ENCODE assay signal across 18 mouse cellular contexts in genomic region chr13:29549761-29550160, GRCm38 (mm10).
DNase-seq lines count a peak whose midpoint lies in the region; ATAC-seq lines count a peak whose summit lies in the region.
"Had no signal": no experiment of that assay in that cellular context is flagged by ENCODE, and none has a peak within 500 bp of the region (broad histone marks: within the 10 kb centered on the region; RNA-seq: fewer than 3 reads in every experiment).

No protein-coding gene starts in this region.

- H3K4me1 ChIP-seq in heart, embryonic 11.5 days (ENCODE audit: control insufficient read depth, insufficient read depth, low read length), result no peaks in the 10 kb centered on the region; the same call in 1 of the 2 replicates

- no peak overlapping the region for H3K4me2 ChIP-seq in heart, embryonic 11.5 days
- H3K4me2 ChIP-seq: hindbrain, embryonic 13.5 days; limb, embryonic 12.5 days had no signal

- H3K9me3 ChIP-seq in heart, embryonic 11.5 days (replicated peaks; ENCODE audit: control insufficient read depth, low read length), result no peaks in the 10 kb centered on the region
- H3K9me3 ChIP-seq: hindbrain, embryonic 13.5 days; limb, embryonic 12.5 days; midbrain, embryonic 10.5 days had no signal

- no peaks in the 10 kb centered on the region for H3K27me3 ChIP-seq in heart, embryonic 11.5 days (ENCODE audit: control insufficient read depth, insufficient read depth, low read length)
- H3K27me3 ChIP-seq: hindbrain, embryonic 13.5 days; limb, embryonic 12.5 days had no signal

- H3K36me3 ChIP-seq in heart, embryonic 11.5 days (ENCODE audit: control insufficient read depth, insufficient read depth, low read length), result no peaks in the 10 kb centered on the region
- H3K36me3 ChIP-seq: hindbrain, embryonic 13.5 days; limb, embryonic 12.5 days; midbrain, embryonic 10.5 days had no signal

- ATAC-seq in heart, embryonic 11.5 days (replicated peaks; ENCODE audit: insufficient number of reproducible peaks, low FRiP score, low TSS enrichment), result no peak

- WGBS in heart, embryonic 11.5 days (ENCODE audit: insufficient replicate concordance), result 44% methylated on average over 2 of the region's 2 CpGs

- DNase-seq in heart, adult 18-20 months, result peak; percentile 13 to 14
- no peak for DNase-seq in heart, adult 8-10 months (ENCODE audit: low spot score)
- peak; percentile 35 for DNase-seq in lung, postnatal 36 days
- DNase-seq in lung, postnatal 4 days, result no peak
- DNase-seq in kidney, postnatal 14 days, result peak; percentile 69
- no peak for DNase-seq in thymus, postnatal 10 days (ENCODE audit: low spot score in 2 of 2)
- no peak for DNase-seq in frontal cortex, postnatal 36 days (ENCODE audit: low spot score in 2 of 2)
- DNase-seq: adrenal gland, postnatal 10 days; gastrocnemius, postnatal 10 days; layer of hippocampus, postnatal 36 days; spleen, adult 18-20 months had no signal

- H3K27ac ChIP-seq in heart, embryonic 11.5 days (ENCODE audit: low read depth, low read length), result peak overlapping the region; percentile 54; the same call in 1 of the 2 replicates
- H3K27ac ChIP-seq: hindbrain, embryonic 13.5 days; kidney, postnatal 0 days; limb, embryonic 12.5 days; midbrain, embryonic 10.5 days; stomach, postnatal 0 days had no signal

- no peak overlapping the region for H3K9ac ChIP-seq in heart, embryonic 11.5 days (ENCODE audit: low read depth, low read length)
- H3K9ac ChIP-seq: hindbrain, embryonic 13.5 days; limb, embryonic 12.5 days had no signal

- H3K4me3 ChIP-seq in heart, embryonic 11.5 days (ENCODE audit: low read depth, low read length), result no peak overlapping the region
- H3K4me3 ChIP-seq: erythroblast, embryonic 14.5 days; hindbrain, embryonic 13.5 days; limb, embryonic 12.5 days; midbrain, embryonic 10.5 days had no signal

Comparison
In these comparisons a context has a peak if more than half of its experiments do, and no peak if none do; other contexts are left out.
1. DNase-seq: peak in heart, adult 18-20 months (2 of 2), lung, postnatal 36 days (single experiment) and kidney, postnatal 14 days (single experiment); none in heart, adult 8-10 months (single experiment), lung, postnatal 4 days (0 of 2), thymus, postnatal 10 days (0 of 2) and frontal cortex, postnatal 36 days (0 of 2).